Mouse (Mus musculus) liver, postnatal 0 days (tissue): ENCODE results near the gene Wipf3. TPM values are rescaled to one million over a fixed set of nuclear protein-coding genes. Genes with fewer than 3 reads are reported as not detected.

ENCODE experiments used
- ATAC-seq: fragments of 200-750 bp; cut with Nextera tagmentation; 2 replicates; pipeline ENCODE4 v1.8.0; 2017; ENCODE audit warnings: mild to moderate bottlenecking, moderate library complexity
- DNase-seq: peaks from one replicate; pipeline ENCODE4 v3.0.0-alpha.2; 2016
- H3K27ac ChIP-seq: fragments of 300-500 bp; sonication (generic); 2 replicates; pipeline ENCODE4 v1.5.1; 2014; ENCODE audit warnings: antibody characterized with exemption, moderate library complexity, mild to moderate bottlenecking, low read depth
- H3K27me3 ChIP-seq: fragments of 300-500 bp; sonication (generic); 2 replicates; pipeline ENCODE4 v1.6.1; 2014; ENCODE audit warnings: low read length, control low read depth, mixed read lengths; ENCODE audit not compliant: insufficient read depth
- H3K36me3 ChIP-seq: fragments of 300-500 bp; sonication (generic); replicated peaks from 2 replicates; pipeline ENCODE4 v1.6.1; 2014; ENCODE audit warnings: mild to moderate bottlenecking, control low read depth, low read length, moderate library complexity, mixed read lengths; ENCODE audit not compliant: insufficient read depth
- H3K4me1 ChIP-seq: fragments of 300-500 bp; sonication (generic); 2 replicates; pipeline ENCODE4 v1.6.1; 2014; ENCODE audit warnings: antibody characterized with exemption, mild to moderate bottlenecking, control low read depth; ENCODE audit not compliant: insufficient read depth
- H3K4me2 ChIP-seq: fragments of 300-500 bp; sonication (generic); 2 replicates; pipeline ENCODE4 v1.6.1; 2014; ENCODE audit warnings: low read depth, mild to moderate bottlenecking, low read length, moderate library complexity, mixed read lengths
- H3K4me3 ChIP-seq: fragments of 300-500 bp; sonication (generic); 2 replicates; pipeline ENCODE4 v1.5.1; 2014; ENCODE audit warnings: low read depth, low read length
- H3K9ac ChIP-seq: fragments of 300-500 bp; sonication (generic); replicated peaks from 2 replicates; pipeline ENCODE4 v1.6.1; 2014; ENCODE audit warnings: mild to moderate bottlenecking, moderate library complexity
- H3K9me3 ChIP-seq: fragments of 300-500 bp; sonication (generic); 2 replicates; pipeline ENCODE4 v1.6.1; 2016; ENCODE audit warnings: mild to moderate bottlenecking, control low read depth, low read length, mixed read lengths
- CTCF ChIP-seq: sonication (generic); IDR thresholded peaks from 2 replicates; pipeline ENCODE4 v1.5.1; 2016; ENCODE audit warnings: antibody characterized with exemption, low read depth
- EP300 ChIP-seq: IDR thresholded peaks from 2 replicates; pipeline ENCODE4 v1.6.1; 2016; ENCODE audit warnings: antibody characterized with exemption, low read depth, mild to moderate bottlenecking
- WGBS: fragments of 180-500 bp; shearing (Covaris S2); extraction: QIAGEN DNeasy Blood & Tissue Kit; methylation state at CpG from one replicate; pipeline ENCODE4 v1.1.7; 2014; ENCODE audit not compliant: insufficient replicate concordance; 5-methylcytosine and 5-hydroxymethylcytosine counted together
- polyA plus RNA-seq: library from polyadenylated mRNA; unstranded; fragments of >200 nt; fragmentation: Nextera tagmentation; extraction: Ambion mirVana; gene quantifications from 2 replicates; pipeline ENCODE4 v1.2.1, GENCODE M21; 2015

Wipf3 gene
- polyA plus RNA-seq, 1 experiment from 2014 or later, result 0.34 TPM

DNA sequence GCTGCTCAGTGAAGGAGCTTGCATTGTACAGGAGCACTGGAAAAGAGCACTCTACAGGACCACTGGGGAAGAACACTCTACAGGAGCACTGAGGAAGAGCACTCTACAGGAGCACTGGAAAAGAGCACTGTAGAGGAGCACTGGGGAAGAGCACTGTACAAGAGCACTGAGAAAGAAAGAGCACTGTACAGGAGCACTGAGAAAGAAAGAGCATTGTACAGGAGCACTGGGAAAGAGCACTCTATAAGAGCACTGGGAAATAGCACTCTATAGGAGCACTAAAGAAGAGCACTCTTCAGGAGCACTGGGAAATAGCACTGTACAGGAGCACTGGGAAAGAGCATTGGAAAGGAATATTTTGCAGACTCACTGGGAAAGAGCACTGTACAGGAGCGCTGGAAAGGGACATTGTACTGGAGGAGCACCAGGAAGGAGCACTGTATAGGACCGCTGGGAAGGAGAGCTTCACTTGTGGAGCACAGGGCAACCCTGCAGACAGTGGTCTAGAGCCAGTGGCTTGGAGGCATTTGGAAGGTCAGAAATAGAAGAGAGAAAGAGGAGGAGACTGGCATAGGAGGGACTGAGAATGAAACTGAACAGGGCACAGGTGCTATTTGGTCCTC lies 87.2 kb downstream of the Wipf3 start:
- no peak overlapping the region for H3K9ac ChIP-seq
- TF ChIP-seq EP300 (no peak), CTCF (no peak)

DNA sequence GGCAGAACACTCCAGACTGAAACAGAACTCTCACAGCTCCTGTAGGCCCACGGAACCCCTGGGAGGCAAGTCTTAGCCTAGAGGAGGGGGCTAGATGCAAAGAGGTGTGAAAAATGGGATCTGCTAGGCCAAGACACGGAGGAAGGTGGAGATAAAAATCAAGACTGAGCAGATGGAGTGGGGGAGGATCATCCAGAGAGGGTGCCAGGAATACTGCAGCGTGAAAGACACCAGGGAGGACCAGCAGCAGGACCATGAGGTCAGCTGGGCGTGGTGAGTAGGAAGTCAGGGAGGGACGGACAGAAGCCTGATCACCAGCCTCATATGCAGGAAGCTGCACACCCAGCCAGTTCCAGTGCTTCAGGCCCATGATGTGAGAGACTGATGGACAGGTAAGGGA lies 89.4 kb downstream of the Wipf3 start:
- Histone ChIP-seq H3K27ac (no peak overlapping the region), H3K4me2 (no peak overlapping the region), H3K4me1 (no peaks in the 10 kb centered on the region), H3K9me3 (no peaks in the 10 kb centered on the region), H3K4me3 (no peak overlapping the region), H3K36me3 (no peaks in the 10 kb centered on the region), H3K27me3 (no peaks in the 10 kb centered on the region; the same call in 1 of the 2 replicates), H3K9ac (no peak overlapping the region)
- no peak for DNase-seq
- whole genome bisulfite sequencing, result 60% methylated on average over 5 of the region's 5 CpGs
- ATAC-seq, result no peak
- no peak for TF ChIP-seq CTCF

More for the DNA sequence above, 87.2 kb downstream of the Wipf3 start:
- no peaks in the 10 kb centered on the region; the same call in 1 of the 2 replicates for H3K27me3 ChIP-seq
- DNase-seq (no peak), ATAC-seq (no peak)
- no peaks in the 10 kb centered on the region for H3K4me1 ChIP-seq
- no peak overlapping the region for H3K4me2 ChIP-seq
- H3K4me3 ChIP-seq, result no peak overlapping the region
- no peaks in the 10 kb centered on the region for H3K9me3 ChIP-seq
- H3K36me3 ChIP-seq, result no peaks in the 10 kb centered on the region
- H3K27ac ChIP-seq, result no peak overlapping the region
- WGBS, result 75% methylated on average over 2 of the region's 2 CpGs

DNA sequence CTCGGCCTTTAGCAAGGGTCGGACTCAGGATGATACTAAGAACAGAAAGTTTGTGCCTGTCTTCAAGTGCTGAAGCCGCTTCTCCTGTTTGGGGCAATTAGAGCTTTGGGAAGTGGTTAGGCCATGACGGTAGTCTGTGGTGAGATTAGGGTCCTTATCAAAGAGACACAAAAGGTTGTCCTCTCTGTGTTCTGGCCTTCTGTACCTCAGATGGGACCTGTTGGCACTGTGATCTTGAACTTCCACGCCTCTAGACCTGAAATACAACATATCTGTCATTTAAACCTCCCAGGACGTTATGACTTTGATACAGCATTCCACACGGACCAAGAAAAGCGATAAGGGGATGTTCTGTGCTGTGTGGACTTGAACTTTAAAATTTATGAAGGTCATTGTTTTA lies 99.3 kb downstream of the Wipf3 start:
- Histone ChIP-seq H3K27ac (no peak overlapping the region), H3K36me3 (no peaks in the 10 kb centered on the region), H3K4me1 (no peaks in the 10 kb centered on the region), H3K4me2 (no peak overlapping the region), H3K27me3 (no peaks in the 10 kb centered on the region), H3K4me3 (no peak overlapping the region), H3K9me3 (no peaks in the 10 kb centered on the region), H3K9ac (no peak overlapping the region)
- 54% methylated on average over 8 of the region's 8 CpGs for WGBS
- peak; percentile 62 for ATAC-seq
- peak; percentile 73; the same call in 1 of the 2 replicates for TF ChIP-seq EP300
- TF ChIP-seq CTCF, result no peak
- no peak for DNase-seq

DNA sequence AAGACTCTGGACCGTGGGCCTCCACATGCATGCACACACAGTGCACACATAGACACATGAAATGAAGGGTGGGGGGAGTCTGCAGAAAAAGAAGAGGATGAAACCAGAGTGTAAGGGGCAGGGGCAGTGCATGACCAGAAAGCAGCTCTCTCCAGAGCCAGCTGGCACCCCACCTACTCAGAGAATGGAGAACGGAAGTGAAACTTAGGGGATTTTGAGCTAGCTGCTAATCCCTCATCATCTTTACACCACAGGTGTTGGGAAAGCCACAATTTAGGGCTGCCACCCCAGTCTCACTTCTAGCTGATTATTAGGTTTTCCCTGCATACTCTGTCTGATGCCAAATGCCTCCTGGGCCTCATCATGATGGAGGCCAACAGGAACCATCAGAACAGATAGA lies 100.8 kb downstream of the Wipf3 start:
- Histone ChIP-seq H3K4me3 (no peak overlapping the region), H3K4me2 (no peak overlapping the region), H3K9me3 (no peaks in the 10 kb centered on the region), H3K4me1 (no peaks in the 10 kb centered on the region), H3K36me3 (no peaks in the 10 kb centered on the region), H3K27me3 (no peaks in the 10 kb centered on the region), H3K9ac (no peak overlapping the region), H3K27ac (no peak overlapping the region)
- DNase-seq (no peak), ATAC-seq (no peak)
- TF ChIP-seq CTCF (no peak), EP300 (no peak)
- 58% methylated on average over 2 of the region's 2 CpGs for WGBS

DNA sequence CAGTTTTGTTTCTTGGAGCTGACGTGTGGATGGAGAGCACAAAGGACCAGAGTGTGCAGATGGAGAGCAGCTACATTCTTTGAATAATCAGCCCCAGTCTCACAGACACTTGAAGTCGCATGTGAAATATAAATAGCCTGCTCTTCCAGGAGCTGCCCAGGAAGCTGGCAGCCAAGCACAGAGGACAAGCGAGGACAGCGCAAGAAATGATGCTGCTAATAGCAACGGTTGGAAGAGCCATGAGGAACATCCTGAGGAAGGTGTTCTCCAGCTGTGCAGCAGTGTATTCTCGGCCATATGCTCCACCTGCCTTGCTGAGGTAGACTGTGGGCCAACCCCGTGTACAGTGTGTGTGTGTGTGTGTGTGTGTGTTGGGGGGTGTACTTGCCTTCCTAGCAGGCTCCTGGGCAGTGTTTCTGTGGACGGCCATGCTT lies 101.7 kb downstream of the Wipf3 start:
- WGBS, result 57% methylated on average over 8 of the region's 8 CpGs

DNA sequence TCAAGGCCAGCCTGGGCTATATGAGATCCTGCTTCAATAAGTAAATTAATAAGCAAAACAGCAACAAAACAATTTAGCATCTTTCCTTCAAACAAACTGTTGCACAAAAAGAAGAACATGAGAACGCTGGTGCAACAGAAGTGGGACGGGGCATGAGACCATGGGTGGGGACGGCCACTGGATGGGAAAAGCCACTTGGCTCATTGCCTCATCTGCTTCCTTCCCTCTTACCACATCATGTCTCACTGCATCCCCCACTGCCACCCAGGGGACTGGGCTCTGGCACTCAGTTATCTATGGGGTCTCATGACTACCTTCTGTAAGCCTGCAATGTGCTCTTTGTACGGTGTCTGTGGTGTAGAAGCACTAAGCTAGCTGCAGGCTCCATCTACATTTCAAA lies 106.1 kb downstream of the Wipf3 start:
- H3K4me2 ChIP-seq, result no peak overlapping the region
- ATAC-seq (no peak), DNase-seq (no peak)
- TF ChIP-seq EP300 (no peak), CTCF (no peak)
- no peaks in the 10 kb centered on the region for H3K27me3 ChIP-seq
- no peaks in the 10 kb centered on the region for H3K4me1 ChIP-seq
- H3K36me3 ChIP-seq, result no peaks in the 10 kb centered on the region
- no peaks in the 10 kb centered on the region for H3K9me3 ChIP-seq
- 71% methylated on average over 4 of the region's 4 CpGs for WGBS
- H3K9ac ChIP-seq, result no peak overlapping the region
- H3K27ac ChIP-seq, result no peak overlapping the region
- no peak overlapping the region for H3K4me3 ChIP-seq

More for the DNA sequence above, 101.7 kb downstream of the Wipf3 start:
- Histone ChIP-seq H3K27ac (no peak overlapping the region), H3K4me1 (no peaks in the 10 kb centered on the region), H3K9me3 (no peaks in the 10 kb centered on the region), H3K27me3 (no peaks in the 10 kb centered on the region), H3K9ac (no peak overlapping the region), H3K4me3 (no peak overlapping the region), H3K36me3 (no peaks in the 10 kb centered on the region), H3K4me2 (no peak overlapping the region)
- no peak for DNase-seq
- TF ChIP-seq EP300 (no peak), CTCF (no peak)
- no peak for ATAC-seq

DNA sequence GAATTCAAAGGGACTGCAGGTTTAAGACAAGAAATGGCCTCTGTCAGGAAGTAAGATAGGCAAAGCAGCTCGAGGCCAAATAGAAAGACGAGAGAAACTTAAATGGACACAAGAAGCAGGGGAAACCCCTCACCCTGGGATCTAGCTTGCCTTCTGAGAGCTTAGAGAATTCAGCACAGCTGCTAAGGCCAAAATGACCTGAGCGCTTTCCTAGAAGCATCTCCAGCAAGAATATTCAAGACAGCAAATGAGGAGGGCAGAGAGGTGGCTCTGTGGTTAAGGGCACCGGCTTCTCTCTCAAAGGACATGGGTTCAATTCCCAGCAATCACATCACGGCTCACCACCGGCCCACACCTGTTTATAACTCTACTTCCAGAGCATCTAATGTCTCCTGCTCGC lies 107.7 kb downstream of the Wipf3 start:
- no peaks in the 10 kb centered on the region for H3K36me3 ChIP-seq
- no peak overlapping the region for H3K4me2 ChIP-seq
- WGBS, result 69% methylated on average over 7 of the region's 7 CpGs
- H3K9me3 ChIP-seq, result no peaks in the 10 kb centered on the region
- H3K4me3 ChIP-seq, result no peak overlapping the region
- no peaks in the 10 kb centered on the region for H3K4me1 ChIP-seq
- no peak for TF ChIP-seq EP300
- no peak for TF ChIP-seq CTCF
- H3K27me3 ChIP-seq, result no peaks in the 10 kb centered on the region
- no peak overlapping the region for H3K9ac ChIP-seq
- DNase-seq (no peak), ATAC-seq (no peak)
- no peak overlapping the region for H3K27ac ChIP-seq
